Mouse (Mus musculus) erythroblast, embryonic 14.5 days (primary cell): ENCODE data around the gene Pik3r3. TPM values are rescaled to one million over a fixed set of nuclear protein-coding genes. Genes with fewer than 3 reads are reported as not detected.

Source experiments
- H3K27me3 ChIP-seq: 2 replicates; pipeline ENCODE4 v1.6.1; 2012; ENCODE audit warnings: inconsistent platforms; ENCODE audit not compliant: control insufficient read depth
- H3K36me3 ChIP-seq: 2 replicates; pipeline ENCODE4 v1.6.1; 2012; ENCODE audit warnings: mild to moderate bottlenecking, inconsistent platforms; ENCODE audit not compliant: control insufficient read depth
- H3K4me1 ChIP-seq: 2 replicates; pipeline ENCODE4 v1.6.1; 2012; ENCODE audit warnings: inconsistent platforms; ENCODE audit not compliant: control insufficient read depth
- H3K4me3 ChIP-seq: replicated peaks from 2 replicates; pipeline ENCODE3; 2012; ENCODE audit warnings: moderate library complexity, mild to moderate bottlenecking, inconsistent platforms
- H3K9me3 ChIP-seq: 2 replicates; pipeline ENCODE4 v1.6.1; 2012; ENCODE audit warnings: low read length, inconsistent platforms, mixed read lengths; ENCODE audit not compliant: control insufficient read depth
- GATA1 ChIP-seq: IDR thresholded peaks from 2 replicates; pipeline ENCODE4 v1.6.1; 2012; ENCODE audit warnings: low read length, inconsistent platforms, mixed read lengths
- TAL1 ChIP-seq: IDR thresholded peaks from 3 replicates; pipeline ENCODE4 v1.6.1; 2012; ENCODE audit warnings: low read length, inconsistent platforms, mixed read lengths
- polyA plus RNA-seq: library from polyadenylated mRNA; stranded (reverse); fragments of >175 nt; gene quantifications from 2 replicates; pipeline ENCODE4 v1.2.3, GENCODE M21; 2012

Gene Pik3r3
- polyA plus RNA-seq, 1 experiment = 0.01 TPM

DNA sequence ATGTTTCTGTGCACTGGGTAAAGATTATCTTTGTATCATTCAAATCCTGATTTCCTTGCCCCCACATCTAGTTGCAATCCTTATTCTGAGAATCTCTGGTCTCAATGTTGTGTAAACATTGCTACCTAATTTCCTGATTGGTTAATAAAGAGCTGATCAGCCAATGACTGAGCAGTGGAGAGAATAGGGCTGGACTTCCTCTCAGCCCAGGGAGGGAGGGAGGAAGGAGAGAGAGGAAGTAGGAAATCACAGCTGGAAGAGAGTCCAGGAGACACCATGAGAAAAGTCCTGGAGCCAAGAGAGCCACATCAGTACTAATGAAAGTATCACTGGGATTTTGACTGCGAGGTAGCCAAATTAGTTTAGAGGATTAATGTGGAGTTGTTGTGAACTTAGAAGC is 114.9 kb downstream of the Pik3r3 start:
- Histone ChIP-seq H3K27me3 (no peaks in the 10 kb centered on the region), H3K4me3 (no peak overlapping the region), H3K9me3 (no peaks in the 10 kb centered on the region), H3K4me1 (no peaks in the 10 kb centered on the region), H3K36me3 (no peaks in the 10 kb centered on the region)
- TF ChIP-seq GATA1 (no peak), TAL1 (no peak)

DNA sequence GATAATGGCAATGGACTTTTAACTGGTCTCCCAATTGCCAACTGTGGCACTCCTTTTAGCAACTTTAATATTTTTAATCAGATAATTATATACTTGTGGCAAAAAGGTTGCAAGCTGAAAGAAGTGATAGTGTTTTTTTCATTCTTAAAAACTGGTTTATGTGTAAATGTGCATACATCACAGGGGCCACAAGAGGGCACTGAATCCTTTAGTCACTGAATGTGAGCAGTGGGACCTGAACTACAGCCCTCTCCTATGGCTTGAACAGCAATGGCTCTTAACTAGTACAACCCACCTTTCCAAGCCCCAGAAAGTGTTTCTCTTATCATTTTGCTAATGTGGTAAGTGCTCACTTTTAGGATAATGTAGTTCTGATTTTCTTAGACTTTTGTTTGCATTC is 120.7 kb downstream of the Pik3r3 start:
- Histone ChIP-seq H3K36me3 (no peaks in the 10 kb centered on the region), H3K27me3 (no peaks in the 10 kb centered on the region)
- no peak for TF ChIP-seq GATA1
- no peak for TF ChIP-seq TAL1

DNA sequence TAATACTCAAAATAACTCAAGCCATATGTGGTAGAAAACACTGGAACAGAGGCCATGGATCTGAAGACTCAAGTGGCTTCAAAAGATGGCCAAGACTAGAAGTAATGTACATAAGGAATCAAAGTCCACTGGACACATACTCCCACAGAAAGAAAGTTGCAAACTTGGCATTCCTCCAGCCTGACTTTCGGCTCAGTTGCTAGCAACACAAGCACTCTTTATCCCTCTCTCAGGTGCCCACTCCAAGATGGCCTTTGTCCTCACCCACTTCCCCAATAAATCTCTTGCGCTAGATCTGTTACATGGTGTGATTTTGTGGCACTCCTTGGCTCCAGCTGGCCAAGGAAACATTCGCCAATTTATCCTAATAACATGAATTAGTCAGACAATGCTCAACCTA is 131.1 kb downstream of the Pik3r3 start:
- no peaks in the 10 kb centered on the region for H3K27me3 ChIP-seq
- H3K4me1 ChIP-seq = no peaks in the 10 kb centered on the region
- H3K9me3 ChIP-seq = no peaks in the 10 kb centered on the region
- H3K36me3 ChIP-seq = peaks cover 8% of the 10 kb centered on the region
- no peak for TF ChIP-seq GATA1
- no peak for TF ChIP-seq TAL1
- H3K4me3 ChIP-seq = no peak overlapping the region

More for the DNA sequence above, 120.7 kb downstream of the Pik3r3 start:
- Histone ChIP-seq H3K4me1 (no peaks in the 10 kb centered on the region), H3K9me3 (no peaks in the 10 kb centered on the region), H3K4me3 (no peak overlapping the region)

Other genes with a start within 250 kb of the Pik3r3 start
- 0.02 and 0.04 TPM in 2 replicates for gene Faah, start 203.7 kb upstream of the Pik3r3 start, polyA plus RNA-seq
- 0.01 and 0.06 TPM in 2 replicates for gene Nsun4, start 167.7 kb upstream of the Pik3r3 start, polyA plus RNA-seq
- 12.6 and 16.3 TPM in 2 replicates for gene Uqcrh, start 146.5 kb upstream of the Pik3r3 start, polyA plus RNA-seq
- 0.56 and 1.2 TPM in 2 replicates for gene Lrrc41, start 146.3 kb upstream of the Pik3r3 start, polyA plus RNA-seq
- gene Rad54l, start 97.9 kb upstream of the Pik3r3 start, polyA plus RNA-seq = 0.21 and 0.25 TPM in 2 replicates
- 0.10 and 0.18 TPM in 2 replicates for gene Pomgnt1, start 97.8 kb upstream of the Pik3r3 start, polyA plus RNA-seq
- not detected in 2 replicates for gene Lurap1, start 70.3 kb upstream of the Pik3r3 start, polyA plus RNA-seq
- gene Tspan1, start 54.0 kb upstream of the Pik3r3 start, polyA plus RNA-seq = 0.05 TPM in 1 of 2 replicates, not detected in the other
- not detected in 2 replicates for gene 1700042G07Rik, start 48.2 kb upstream of the Pik3r3 start, polyA plus RNA-seq
- gene Gm49337, start 48.2 kb upstream of the Pik3r3 start, polyA plus RNA-seq = not detected in 2 replicates
- gene Mast2, start 242.6 kb downstream of the Pik3r3 start, polyA plus RNA-seq = 12.0 and 20.7 TPM in 2 replicates